ENCODE assay signal across 14 mouse cellular contexts in the genomic region with DNA sequence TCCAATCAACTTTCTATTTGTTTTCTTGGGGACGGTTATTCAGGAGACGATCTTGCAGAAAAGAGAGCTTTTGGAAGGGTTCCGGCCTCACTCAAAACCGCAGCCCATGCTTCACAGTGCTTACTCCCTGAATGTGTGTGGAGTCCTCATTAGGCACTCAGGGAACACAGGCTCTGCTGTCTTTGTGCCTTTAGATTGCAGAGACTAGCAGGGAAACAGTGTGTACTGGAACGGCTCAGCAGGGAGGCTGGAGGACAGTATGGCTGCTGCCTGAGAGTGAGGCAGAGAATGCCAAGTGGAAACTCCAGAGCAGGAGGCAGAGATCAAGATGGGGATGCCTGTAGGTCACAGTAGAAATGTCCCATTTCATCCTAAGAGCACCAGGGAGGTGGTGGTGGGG.
DNase-seq lines count a peak whose midpoint lies in the region; ATAC-seq and TF ChIP-seq lines count a peak whose summit lies in the region.
"Had no signal": no experiment of that assay in that cellular context is flagged by ENCODE, and none has a peak within 500 bp of the region (broad histone marks: within the 10 kb centered on the region; RNA-seq: fewer than 3 reads in every experiment).

No protein-coding gene starts in this region.

- H3K9me3 ChIP-seq in hindbrain, postnatal 0 days (ENCODE audit: low read length): no peaks in the 10 kb centered on the region
- H3K9me3 ChIP-seq in hindbrain, embryonic 10.5 days: no peaks in the 10 kb centered on the region
- H3K9me3 ChIP-seq in forebrain, embryonic 14.5 days (replicated peaks; ENCODE audit: control insufficient read depth, low read length): no peaks in the 10 kb centered on the region
- H3K9me3 ChIP-seq: embryonic facial prominence, embryonic 10.5 days; neural tube, embryonic 13.5 days had no signal

- peak; percentile 81; the same call in 1 of the 2 replicates for ATAC-seq in hindbrain, postnatal 0 days
- ATAC-seq in forebrain, embryonic 14.5 days: no peak
- ATAC-seq: inflammation-experienced regulatory T-cells, adult 6 months had no signal

- peak overlapping the region; percentile 64; the same call in 1 of the 2 replicates for H3K27ac ChIP-seq in hindbrain, postnatal 0 days
- H3K27ac ChIP-seq in hindbrain, embryonic 10.5 days: no peak overlapping the region
- H3K27ac ChIP-seq in forebrain, embryonic 14.5 days (ENCODE audit: low read depth, low read length): no peak overlapping the region
- no peak overlapping the region for H3K27ac ChIP-seq in kidney, adult 2 months (ENCODE audit: insufficient read depth, low read depth, low read length)
- H3K27ac ChIP-seq: embryonic facial prominence, embryonic 10.5 days; kidney, postnatal 0 days; neural tube, embryonic 13.5 days; stomach, postnatal 0 days had no signal

- TF ChIP-seq CTCF in hindbrain, postnatal 0 days (IDR thresholded peaks at IDR 0.05; ENCODE audit: low read depth): no peak
- no peak for TF ChIP-seq CTCF in kidney, adult 2 months (conservative IDR thresholded peaks at IDR 0.05; ENCODE audit: insufficient read depth, insufficient read length, low read depth, low read length)

- no peaks in the 10 kb centered on the region for H3K27me3 ChIP-seq in hindbrain, postnatal 0 days (ENCODE audit: insufficient read depth, low read length)
- H3K27me3 ChIP-seq in hindbrain, embryonic 10.5 days (ENCODE audit: insufficient read depth, poor library complexity, severe bottlenecking): no peaks in the 10 kb centered on the region
- no peaks in the 10 kb centered on the region for H3K27me3 ChIP-seq in forebrain, embryonic 14.5 days (replicated peaks; ENCODE audit: control insufficient read depth, insufficient read depth, low read length)
- H3K27me3 ChIP-seq in kidney, adult 2 months (replicated peaks; ENCODE audit: control insufficient read depth, insufficient read depth, low read length): no peaks in the 10 kb centered on the region; the same call in 1 of the 2 replicates
- H3K27me3 ChIP-seq: neural tube, embryonic 13.5 days had no signal

- WGBS in hindbrain, postnatal 0 days: 68% methylated on average over 5 of the region's 5 CpGs
- 80% methylated on average over 5 of the region's 5 CpGs for WGBS in hindbrain, embryonic 10.5 days
- WGBS in forebrain, embryonic 14.5 days: 26% methylated on average over 5 of the region's 5 CpGs
- 91% methylated on average over 5 of the region's 5 CpGs for WGBS in kidney, adult 2 months

- peak; percentile 61 for DNase-seq in hindbrain, postnatal 0 days (ENCODE audit: low spot score)
- no peak for DNase-seq in hindbrain, embryonic 10.5 days (ENCODE audit: low spot score)
- peak; percentile 66 for DNase-seq in Muller cell, postnatal 12 days (ENCODE audit: inconsistent ontology term)
- peak; percentile 26 for DNase-seq in cerebellum, adult 11 months
- peak; percentile 49 for DNase-seq in forebrain, embryonic 14.5 days (ENCODE audit: low spot score)
- DNase-seq in testis, postnatal 10 days (ENCODE audit: low spot score): no peak
- no peak for DNase-seq in gastrocnemius, postnatal 4 days (ENCODE audit: low spot score in 2 of 2)
- DNase-seq in kidney, adult 2 months: no peak
- DNase-seq: gastrocnemius, postnatal 36 days had no signal

- H3K4me2 ChIP-seq in hindbrain, postnatal 0 days (ENCODE audit: low read depth, low read length): no peak overlapping the region
- H3K4me2 ChIP-seq in forebrain, embryonic 14.5 days (ENCODE audit: low read length): no peak overlapping the region
- H3K4me2 ChIP-seq: neural tube, embryonic 13.5 days had no signal

- H3K4me3 ChIP-seq in hindbrain, postnatal 0 days (ENCODE audit: low read length): no peak overlapping the region
- no peak overlapping the region for H3K4me3 ChIP-seq in hindbrain, embryonic 10.5 days
- H3K4me3 ChIP-seq in forebrain, embryonic 14.5 days (ENCODE audit: low read depth, low read length): no peak overlapping the region
- no peak overlapping the region for H3K4me3 ChIP-seq in kidney, adult 2 months (ENCODE audit: insufficient read depth, low read depth, low read length)
- H3K4me3 ChIP-seq: embryonic facial prominence, embryonic 10.5 days; neural tube, embryonic 13.5 days had no signal

- no peak overlapping the region for H3K9ac ChIP-seq in hindbrain, postnatal 0 days (replicated peaks; ENCODE audit: low read length)
- H3K9ac ChIP-seq in forebrain, embryonic 14.5 days (ENCODE audit: low read length): no peak overlapping the region
- H3K9ac ChIP-seq: neural tube, embryonic 13.5 days had no signal

- H3K36me3 ChIP-seq in hindbrain, postnatal 0 days (ENCODE audit: insufficient read depth, low read length): no peaks in the 10 kb centered on the region
- no peaks in the 10 kb centered on the region for H3K36me3 ChIP-seq in hindbrain, embryonic 10.5 days
- H3K36me3 ChIP-seq in forebrain, embryonic 14.5 days (ENCODE audit: control insufficient read depth, insufficient read depth, low read length): no peaks in the 10 kb centered on the region
- H3K36me3 ChIP-seq in kidney, adult 2 months (ENCODE audit: control insufficient read depth, insufficient read depth, low read length): no peaks in the 10 kb centered on the region
- H3K36me3 ChIP-seq: embryonic facial prominence, embryonic 10.5 days; neural tube, embryonic 13.5 days had no signal

- peaks cover 2% of the 10 kb centered on the region; the same call in 1 of the 2 replicates for H3K4me1 ChIP-seq in hindbrain, postnatal 0 days (ENCODE audit: insufficient read depth, low read length)
- H3K4me1 ChIP-seq in hindbrain, embryonic 10.5 days (replicated peaks): peaks cover 5% of the 10 kb centered on the region
- no peaks in the 10 kb centered on the region for H3K4me1 ChIP-seq in forebrain, embryonic 14.5 days (ENCODE audit: control insufficient read depth, insufficient read depth, low read length)
- no peaks in the 10 kb centered on the region for H3K4me1 ChIP-seq in kidney, adult 2 months (ENCODE audit: control insufficient read depth, insufficient read depth, low read length)
- H3K4me1 ChIP-seq: embryonic facial prominence, embryonic 10.5 days had no signal

- no peak for TF ChIP-seq POLR2A in kidney, adult 2 months (IDR thresholded peaks at IDR 0.05; ENCODE audit: low read depth, low read length)

Comparison
In these comparisons a context has a peak if more than half of its experiments do, and no peak if none do; other contexts are left out.
1. DNase-seq: peak in hindbrain, postnatal 0 days (single experiment), Muller cell, postnatal 12 days (single experiment), cerebellum, adult 11 months (single experiment) and forebrain, embryonic 14.5 days (single experiment); none in hindbrain, embryonic 10.5 days (single experiment), testis, postnatal 10 days (single experiment), gastrocnemius, postnatal 4 days (0 of 2) and kidney, adult 2 months (single experiment).